Mouse (Mus musculus) liver, embryonic 14.5 days (tissue): ENCODE measurements around the gene B430305J03Rik.

ENCODE experiments used
- CTCF ChIP-seq: IDR thresholded peaks from 2 replicates; pipeline ENCODE4 v1.5.1; 2016; ENCODE audit warnings: antibody characterized with exemption, low read depth, control low read depth
- EP300 ChIP-seq: IDR thresholded peaks from 2 replicates; pipeline ENCODE4 v1.6.1; 2016; ENCODE audit warnings: antibody characterized with exemption, low read depth

GRCm38 (mm10) chr3:61386368-61386767, 20.6 kb upstream of the B430305J03Rik start:
- no peak for TF ChIP-seq EP300
- TF ChIP-seq CTCF = no peak
